Mouse (Mus musculus) heart, embryonic 11.5 days (tissue): Measurements from ENCODE around the gene Prok2. TPM values are rescaled to one million over a fixed set of nuclear protein-coding genes. Genes with fewer than 3 reads are reported as not detected.

ENCODE experiments used
- ATAC-seq: fragments of 200-750 bp; cut with Nextera tagmentation; replicated peaks from 2 replicates; pipeline ENCODE4 v1.8.0; 2017; ENCODE audit warnings: moderate library complexity; ENCODE audit not compliant: insufficient number of reproducible peaks, low FRiP score, low TSS enrichment
- H3K27ac ChIP-seq: fragments of 300-500 bp; sonication (generic); 2 replicates; pipeline ENCODE4 v1.5.1; 2014; ENCODE audit warnings: mild to moderate bottlenecking, low read depth, low read length
- H3K27me3 ChIP-seq: fragments of 300-500 bp; sonication (generic); 2 replicates; pipeline ENCODE4 v1.6.1; 2014; ENCODE audit warnings: mild to moderate bottlenecking, low read length, mixed read lengths; ENCODE audit not compliant: control insufficient read depth, insufficient read depth
- H3K36me3 ChIP-seq: fragments of 300-500 bp; sonication (generic); 2 replicates; pipeline ENCODE4 v1.6.1; 2014; ENCODE audit warnings: mild to moderate bottlenecking, low read length, moderate library complexity, mixed read lengths; ENCODE audit not compliant: control insufficient read depth, insufficient read depth
- H3K4me1 ChIP-seq: fragments of 300-500 bp; sonication (generic); 2 replicates; pipeline ENCODE4 v1.6.1; 2014; ENCODE audit warnings: low read length; ENCODE audit not compliant: control insufficient read depth, insufficient read depth
- H3K4me2 ChIP-seq: fragments of 300-500 bp; sonication (generic); 2 replicates; pipeline ENCODE4 v1.6.1; 2014; ENCODE audit warnings: mild to moderate bottlenecking, moderate library complexity
- H3K4me3 ChIP-seq: fragments of 300-500 bp; sonication (generic); 2 replicates; pipeline ENCODE4 v1.5.1; 2014; ENCODE audit warnings: low read depth, low read length
- H3K9ac ChIP-seq: fragments of 300-500 bp; sonication (generic); 2 replicates; pipeline ENCODE4 v1.6.1; 2014; ENCODE audit warnings: mild to moderate bottlenecking, low read depth, low read length, moderate library complexity
- H3K9me3 ChIP-seq: fragments of 300-500 bp; sonication (generic); replicated peaks from 2 replicates; pipeline ENCODE4 v1.6.1; 2016; ENCODE audit warnings: low read length; ENCODE audit not compliant: control insufficient read depth
- WGBS: fragments of 180-500 bp; shearing (Covaris S2); extraction: QIAGEN DNeasy Blood & Tissue Kit; methylation state at CpG from one replicate; pipeline ENCODE4 v1.1.7; 2014; ENCODE audit not compliant: insufficient replicate concordance; 5-methylcytosine and 5-hydroxymethylcytosine counted together
- polyA plus RNA-seq: library from polyadenylated mRNA; unstranded; fragments of >200 nt; fragmentation: Nextera tagmentation; extraction: Ambion mirVana; gene quantifications from 2 replicates; pipeline ENCODE4 v1.2.1, GENCODE M21; 2014

The Prok2 gene
- polyA plus RNA-seq, 1 experiment from 2014 or later = not detected

GRCm38 (mm10) chr6:99684899-99685298 is 41.3 kb downstream of the Prok2 start:
- Histone ChIP-seq H3K4me1 (no peaks in the 10 kb centered on the region), H3K36me3 (no peaks in the 10 kb centered on the region), H3K27ac (no peak overlapping the region), H3K9ac (no peak overlapping the region), H3K9me3 (no peaks in the 10 kb centered on the region; the same call in 1 of the 2 replicates), H3K4me2 (no peak overlapping the region), H3K4me3 (no peak overlapping the region), H3K27me3 (peaks cover 5% of the 10 kb centered on the region; the same call in 1 of the 2 replicates)
- ATAC-seq = no peak
- 49% methylated on average over 5 of the region's 5 CpGs for WGBS

- no peak for ATAC-seq
- Histone ChIP-seq H3K4me2 (no peak overlapping the region), H3K27me3 (no peaks in the 10 kb centered on the region)
Observed at GRCm38 (mm10) chr6:99683974-99684373, 42.2 kb downstream of the Prok2 start.

GRCm38 (mm10) chr6:99678108-99678507 is 48.1 kb downstream of the Prok2 start:
- H3K36me3 ChIP-seq = no peaks in the 10 kb centered on the region
- ATAC-seq = no peak
- no peaks in the 10 kb centered on the region for H3K27me3 ChIP-seq
- no peak overlapping the region for H3K4me3 ChIP-seq
- no peak overlapping the region for H3K27ac ChIP-seq
- H3K4me2 ChIP-seq = no peak overlapping the region
- H3K4me1 ChIP-seq = no peaks in the 10 kb centered on the region
- no peak overlapping the region for H3K9ac ChIP-seq
- H3K9me3 ChIP-seq = no peaks in the 10 kb centered on the region
- 78% methylated on average over 11 of the region's 11 CpGs for WGBS

More at GRCm38 (mm10) chr6:99683974-99684373, 42.2 kb downstream of the Prok2 start:
- no peaks in the 10 kb centered on the region; the same call in 1 of the 2 replicates for H3K9me3 ChIP-seq
- H3K27ac ChIP-seq = no peak overlapping the region
- 81% methylated on average over 5 of the region's 5 CpGs for WGBS
- no peaks in the 10 kb centered on the region for H3K36me3 ChIP-seq
- H3K4me3 ChIP-seq = no peak overlapping the region
- no peak overlapping the region for H3K9ac ChIP-seq
- no peaks in the 10 kb centered on the region for H3K4me1 ChIP-seq

- H3K4me1 ChIP-seq = no peaks in the 10 kb centered on the region
- no peaks in the 10 kb centered on the region for H3K9me3 ChIP-seq
- no peak overlapping the region for H3K27ac ChIP-seq
- WGBS = 81% methylated on average over 8 of the region's 8 CpGs
- H3K4me2 ChIP-seq = no peak overlapping the region
- H3K36me3 ChIP-seq = no peaks in the 10 kb centered on the region
- H3K4me3 ChIP-seq = no peak overlapping the region
- no peak overlapping the region for H3K9ac ChIP-seq
- no peaks in the 10 kb centered on the region for H3K27me3 ChIP-seq
- no peak for ATAC-seq
Observed at GRCm38 (mm10) chr6:99677325-99677724, 48.9 kb downstream of the Prok2 start.

- H3K36me3 ChIP-seq = no peaks in the 10 kb centered on the region
- no peak overlapping the region for H3K4me3 ChIP-seq
- no peak overlapping the region for H3K27ac ChIP-seq
- no peaks in the 10 kb centered on the region for H3K4me1 ChIP-seq
- H3K9ac ChIP-seq = no peak overlapping the region
- no peaks in the 10 kb centered on the region for H3K9me3 ChIP-seq
- ATAC-seq = no peak
- no peak overlapping the region for H3K4me2 ChIP-seq
- H3K27me3 ChIP-seq = peaks cover 4% of the 10 kb centered on the region; the same call in 1 of the 2 replicates
- 76% methylated on average over 4 of the region's 4 CpGs for WGBS
Observed at GRCm38 (mm10) chr6:99674482-99674881, 51.7 kb downstream of the Prok2 start.

GRCm38 (mm10) chr6:99671768-99672167 is 54.4 kb downstream of the Prok2 start:
- Histone ChIP-seq H3K9me3 (no peaks in the 10 kb centered on the region), H3K27me3 (peaks cover 13% of the 10 kb centered on the region; the same call in 1 of the 2 replicates), H3K36me3 (no peaks in the 10 kb centered on the region), H3K4me1 (no peaks in the 10 kb centered on the region), H3K4me3 (no peak overlapping the region), H3K9ac (no peak overlapping the region), H3K27ac (no peak overlapping the region), H3K4me2 (no peak overlapping the region)
- ATAC-seq = no peak
- WGBS = 64% methylated on average over 3 of the region's 3 CpGs

- 76% methylated on average over 7 of the region's 7 CpGs for WGBS
- H3K9me3 ChIP-seq = no peaks in the 10 kb centered on the region
- peaks cover 15% of the 10 kb centered on the region; the same call in 1 of the 2 replicates for H3K27me3 ChIP-seq
- H3K27ac ChIP-seq = no peak overlapping the region
- ATAC-seq = no peak
- no peak overlapping the region for H3K4me3 ChIP-seq
- H3K4me1 ChIP-seq = no peaks in the 10 kb centered on the region
- H3K4me2 ChIP-seq = no peak overlapping the region
- H3K36me3 ChIP-seq = no peaks in the 10 kb centered on the region
- no peak overlapping the region for H3K9ac ChIP-seq
Observed at GRCm38 (mm10) chr6:99670481-99671119, 55.6 kb downstream of the Prok2 start.

GRCm38 (mm10) chr6:99669481-99670325 is 56.5 kb downstream of the Prok2 start:
- WGBS = 44% methylated on average over 4 of the region's 5 CpGs
- no peak overlapping the region for H3K9ac ChIP-seq
- H3K27me3 ChIP-seq = peaks cover 18% of the 10 kb centered on the region; the same call in 1 of the 2 replicates
- no peak overlapping the region for H3K4me2 ChIP-seq
- no peaks in the 10 kb centered on the region for H3K9me3 ChIP-seq
- H3K4me3 ChIP-seq = no peak overlapping the region
- ATAC-seq = no peak
- H3K36me3 ChIP-seq = no peaks in the 10 kb centered on the region
- H3K27ac ChIP-seq = no peak overlapping the region
- H3K4me1 ChIP-seq = no peaks in the 10 kb centered on the region
